Mouse (Mus musculus): ENCODE results near the gene Gpr63.

GRCm38 (mm10) chr4:24924726-24925125 is 41.5 kb upstream of the Gpr63 start:
- TF ChIP-seq CTCF (conservative IDR thresholded peaks at IDR 0.05; ENCODE audit: low read length) (no peak), POU5F1 (IDR thresholded peaks at IDR 0.05; ENCODE audit: borderline replicate concordance, low read length) (no peak)

Measured in E14TG2a.4 (cell line).